Mouse (Mus musculus): ENCODE results near the gene Arrdc2.

Gene Arrdc2

GRCm38 (mm10) chr8:70821399-70821962, 18.0 kb downstream of the Arrdc2 start:
- in situ Hi-C loops (cut with MboI; ENCODE audit: low pct_unique_long_range_greater_than_20kb in 1 of 2, low sequenced_read_pairs in 2 of 2, unreplicated experiment in 1 of 2), result no loop called here

DNA sequence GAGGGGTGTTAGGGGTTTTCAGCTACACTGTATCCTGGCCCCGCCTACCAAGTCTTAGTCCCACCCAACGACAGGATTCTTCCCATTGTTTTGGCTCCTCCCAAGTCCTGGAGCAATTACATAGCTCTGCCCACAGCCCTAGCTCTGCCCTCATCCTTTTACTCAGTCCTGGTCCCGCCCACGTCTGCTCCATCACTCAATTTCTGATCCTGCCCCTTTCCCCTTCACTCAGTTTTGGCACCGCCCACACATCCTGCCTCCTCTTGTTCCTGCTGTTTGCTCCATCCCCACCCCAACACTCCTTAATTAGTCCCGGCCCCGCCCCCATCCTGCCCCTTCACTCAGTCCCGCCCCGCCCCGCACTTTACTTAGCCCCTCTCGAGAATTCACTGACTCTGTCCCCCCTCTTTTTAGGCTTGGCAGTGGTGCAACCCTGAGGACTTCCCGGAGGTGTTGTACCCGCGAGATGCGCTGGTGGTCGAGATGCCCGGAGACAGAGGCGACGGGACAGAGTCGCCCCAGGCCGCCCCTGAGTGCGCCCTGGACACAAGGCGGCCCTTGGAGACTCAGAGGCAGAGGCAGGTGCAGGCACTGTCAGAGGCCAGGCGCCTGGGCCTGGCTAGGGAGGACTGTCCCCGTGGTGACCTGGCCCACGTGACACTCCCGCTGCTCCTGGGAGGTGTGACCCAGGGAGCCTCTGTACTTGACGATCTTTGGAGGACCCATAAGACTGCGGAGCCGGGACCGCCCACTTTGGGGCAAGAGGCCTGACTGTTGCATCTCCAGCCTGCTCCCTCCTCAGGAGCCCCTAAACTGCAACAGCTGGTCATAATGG, 19.2 kb downstream of the Arrdc2 start:
- in situ Hi-C loops (cut with MboI; ENCODE audit: low pct_unique_long_range_greater_than_20kb in 1 of 2, low sequenced_read_pairs in 2 of 2, unreplicated experiment in 1 of 2), result no loop called here

GRCm38 (mm10) chr8:70816679-70817078, 22.8 kb downstream of the Arrdc2 start:
- in situ Hi-C loops (cut with MboI; ENCODE audit: low pct_unique_long_range_greater_than_20kb in 1 of 2, low sequenced_read_pairs in 2 of 2, unreplicated experiment in 1 of 2), result no loop called here

- in situ Hi-C loops (cut with MboI; ENCODE audit: low pct_unique_long_range_greater_than_20kb in 1 of 2, low sequenced_read_pairs in 2 of 2, unreplicated experiment in 1 of 2), result no loop called here
Observed at GRCm38 (mm10) chr8:70812885-70813284, 26.6 kb downstream of the Arrdc2 start.

DNA sequence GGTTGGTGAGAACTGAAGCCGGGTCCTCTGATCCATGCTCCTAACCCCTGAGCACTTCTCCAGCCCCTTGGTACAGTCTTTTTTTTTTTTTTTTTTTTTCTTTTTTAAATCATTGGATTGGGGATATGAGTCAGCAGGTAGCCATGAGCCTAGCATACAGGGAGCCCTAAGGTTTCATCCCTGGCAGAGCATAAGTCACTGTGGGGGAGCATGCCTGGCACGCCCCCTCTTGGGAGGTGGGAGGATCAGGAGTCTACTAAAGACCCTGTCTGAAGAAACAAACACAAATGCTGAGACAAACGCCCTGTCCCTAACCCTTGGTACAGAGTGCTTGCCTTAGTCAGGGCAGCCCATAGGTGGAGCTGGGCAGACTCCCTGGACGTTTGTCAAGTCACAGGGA, 27.5 kb downstream of the Arrdc2 start:
- in situ Hi-C loops (cut with MboI; ENCODE audit: low pct_unique_long_range_greater_than_20kb in 1 of 2, low sequenced_read_pairs in 2 of 2, unreplicated experiment in 1 of 2), result no loop called here

DNA sequence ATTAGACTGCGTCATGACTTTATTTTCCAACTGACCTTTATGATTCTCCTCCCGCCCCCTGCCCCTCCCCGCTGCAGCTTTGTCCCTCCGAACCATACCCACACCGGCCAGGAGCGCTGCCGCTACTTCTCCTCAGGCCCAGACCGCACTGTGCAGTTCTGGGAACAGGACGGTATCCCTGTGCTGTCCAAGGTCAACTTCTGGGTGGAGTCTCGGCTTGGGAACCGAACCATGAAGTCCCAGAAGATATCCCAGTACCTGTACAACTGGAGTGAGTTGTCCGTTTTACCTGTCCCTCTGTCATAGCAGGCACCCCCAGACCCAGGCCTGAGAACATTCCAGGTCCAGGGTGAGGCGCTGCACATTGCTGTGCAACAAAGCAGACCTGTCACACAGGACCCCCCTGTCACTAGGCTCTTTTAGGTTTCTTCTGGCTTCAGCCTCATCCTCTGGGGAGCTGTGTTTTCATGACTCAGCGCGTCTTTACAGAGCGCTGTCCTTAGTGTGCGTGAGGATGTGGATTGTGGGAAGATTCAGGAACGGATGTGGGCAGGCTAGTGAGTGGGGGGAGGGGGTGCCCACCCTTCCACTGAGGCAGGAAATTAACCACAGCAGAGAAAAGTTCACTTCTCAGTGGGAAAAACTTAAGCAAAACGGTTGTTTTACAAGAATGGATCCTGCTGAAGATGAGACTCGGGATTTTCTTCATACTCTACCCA, 28.4 kb downstream of the Arrdc2 start:
- in situ Hi-C loops (cut with MboI; ENCODE audit: low pct_unique_long_range_greater_than_20kb in 1 of 2, low sequenced_read_pairs in 2 of 2, unreplicated experiment in 1 of 2), result no loop called here

DNA sequence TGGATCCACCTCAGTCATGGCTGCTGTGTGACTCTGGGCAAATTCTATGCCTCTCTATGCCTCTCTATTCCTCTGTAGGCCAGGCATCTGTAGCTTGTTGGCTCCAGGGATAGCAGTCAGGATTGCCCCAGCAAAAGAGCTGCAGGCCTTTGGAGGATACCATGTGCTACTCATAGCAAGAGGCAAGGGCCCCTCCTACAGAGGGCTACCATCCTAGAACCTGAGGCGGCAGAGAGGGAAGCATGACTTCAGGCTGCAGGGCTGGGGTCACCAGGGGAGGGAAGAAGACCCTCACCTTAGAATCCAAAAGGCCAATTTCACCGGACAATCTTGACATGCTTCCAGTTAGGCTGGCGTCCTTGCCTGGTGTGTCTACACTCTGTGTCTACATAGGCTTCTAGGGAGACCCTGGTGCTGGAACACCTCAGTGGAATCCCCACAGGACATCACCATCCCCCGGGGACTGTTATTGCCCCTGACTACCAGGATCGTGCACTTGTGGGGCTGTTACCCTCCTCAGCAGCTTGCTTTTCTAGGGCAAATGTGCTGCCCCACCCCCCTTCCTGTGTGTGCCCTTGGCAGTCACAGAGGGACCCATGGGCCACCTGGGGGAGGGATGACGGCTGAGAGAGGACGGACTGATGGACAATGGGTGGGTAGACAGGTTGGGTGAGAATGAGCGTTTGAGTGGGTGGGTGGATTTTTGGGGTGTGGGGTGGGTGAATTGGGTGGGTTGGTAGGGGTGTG, 30.4 kb downstream of the Arrdc2 start:
- in situ Hi-C loops (cut with MboI; ENCODE audit: low pct_unique_long_range_greater_than_20kb in 1 of 2, low sequenced_read_pairs in 2 of 2, unreplicated experiment in 1 of 2), result no loop called here

GRCm38 (mm10) chr8:70808239-70808638, 31.3 kb downstream of the Arrdc2 start, which contains the start of gene Il12rb1:
TSS of gene Il12rb1 (plus strand) at chr8:70808449.
- in situ Hi-C loops (cut with MboI; ENCODE audit: low pct_unique_long_range_greater_than_20kb in 1 of 2, low sequenced_read_pairs in 2 of 2, unreplicated experiment in 1 of 2), result no loop called here

- in situ Hi-C loops (cut with MboI; ENCODE audit: low pct_unique_long_range_greater_than_20kb in 1 of 2, low sequenced_read_pairs in 2 of 2, unreplicated experiment in 1 of 2), result no loop called here
Observed at GRCm38 (mm10) chr8:70807304-70807703, 32.2 kb downstream of the Arrdc2 start.

- in situ Hi-C loops (cut with MboI; ENCODE audit: low pct_unique_long_range_greater_than_20kb in 1 of 2, low sequenced_read_pairs in 2 of 2, unreplicated experiment in 1 of 2), result no loop called here
Observed at GRCm38 (mm10) chr8:70806541-70806940, 33.0 kb downstream of the Arrdc2 start.

GRCm38 (mm10) chr8:70804481-70805206, 34.9 kb downstream of the Arrdc2 start, which contains the start of gene Mast3:
TSS of gene Mast3 (minus strand) at chr8:70805054.
- in situ Hi-C loops (cut with MboI; ENCODE audit: low pct_unique_long_range_greater_than_20kb in 1 of 2, low sequenced_read_pairs in 2 of 2, unreplicated experiment in 1 of 2), result no loop called here

DNA sequence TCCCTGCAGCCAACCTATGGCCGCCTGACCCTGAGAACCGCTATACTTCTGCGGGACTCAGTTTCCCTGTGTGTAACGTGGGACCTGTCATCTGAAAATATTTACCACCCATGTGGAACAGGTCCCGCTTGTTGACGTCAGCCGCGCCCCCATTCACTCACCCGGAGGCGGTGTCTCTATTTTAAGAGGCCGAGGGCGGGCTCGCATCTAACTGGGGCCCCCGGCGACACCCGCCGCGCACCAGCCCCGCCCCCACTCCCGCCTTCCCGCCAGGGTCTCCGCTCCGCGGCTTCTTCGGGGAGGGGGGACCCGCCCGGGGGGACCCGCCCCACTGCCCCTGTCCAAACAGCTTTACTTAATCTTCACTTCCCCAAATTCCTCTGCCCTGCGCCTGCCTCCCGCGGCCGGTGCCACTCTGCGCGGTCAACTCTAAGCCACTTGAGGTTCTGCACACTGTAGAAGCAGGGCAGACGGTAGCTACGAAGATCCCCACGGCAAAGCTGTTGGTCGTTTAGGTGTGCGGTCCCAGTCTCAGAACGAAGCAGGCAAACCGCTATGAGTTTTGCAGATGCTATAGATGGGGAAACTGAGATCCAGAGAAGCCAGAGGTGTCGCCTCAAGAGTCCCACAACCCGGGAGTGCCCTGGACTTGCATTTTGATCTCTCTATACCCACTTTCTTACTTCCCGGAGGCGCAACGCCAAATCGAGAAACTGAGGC, 35.6 kb downstream of the Arrdc2 start:
- in situ Hi-C loops (cut with MboI; ENCODE audit: low pct_unique_long_range_greater_than_20kb in 1 of 2, low sequenced_read_pairs in 2 of 2, unreplicated experiment in 1 of 2), result no loop called here

DNA sequence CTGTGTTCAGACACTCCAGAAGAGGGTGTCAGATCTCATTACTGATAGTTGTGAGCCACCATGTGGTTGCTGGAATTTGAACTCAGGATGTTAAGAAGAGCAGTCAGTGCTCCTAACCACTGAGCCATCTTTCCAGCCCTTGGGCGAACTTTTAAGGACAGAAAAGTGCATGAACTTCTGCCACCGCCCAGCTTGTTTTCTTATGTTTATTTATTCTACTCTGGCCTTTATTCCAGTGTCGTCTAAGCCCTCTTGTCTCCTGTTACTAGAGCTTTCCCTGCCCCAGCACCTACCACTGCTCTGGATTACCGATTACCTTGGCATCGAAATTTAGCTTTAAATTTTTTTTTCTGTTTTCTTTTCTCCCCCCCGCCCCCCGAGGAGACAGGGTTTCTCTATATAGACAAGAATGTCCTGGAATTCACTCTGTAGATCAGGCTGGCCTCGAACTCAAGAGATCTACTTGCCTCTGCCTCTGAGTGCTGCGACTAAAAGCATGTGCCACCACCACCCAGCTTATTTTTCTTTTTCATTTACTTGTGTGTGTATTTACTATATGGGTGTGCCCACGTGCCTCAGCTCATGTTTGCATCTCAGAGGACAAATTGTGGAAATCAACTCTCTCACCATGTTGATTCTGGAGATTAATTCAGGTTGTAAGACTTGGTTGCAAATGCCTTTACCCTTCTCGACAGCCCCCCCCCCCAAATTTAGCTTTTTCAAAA, 36.6 kb downstream of the Arrdc2 start:
- in situ Hi-C loops (cut with MboI; ENCODE audit: low pct_unique_long_range_greater_than_20kb in 1 of 2, low sequenced_read_pairs in 2 of 2, unreplicated experiment in 1 of 2), result no loop called here

GRCm38 (mm10) chr8:70801830-70802229, 37.7 kb downstream of the Arrdc2 start:
- in situ Hi-C loops (cut with MboI; ENCODE audit: low pct_unique_long_range_greater_than_20kb in 1 of 2, low sequenced_read_pairs in 2 of 2, unreplicated experiment in 1 of 2), result no loop called here

- in situ Hi-C loops (cut with MboI; ENCODE audit: low pct_unique_long_range_greater_than_20kb in 1 of 2, low sequenced_read_pairs in 2 of 2, unreplicated experiment in 1 of 2), result no loop called here
Observed at GRCm38 (mm10) chr8:70801156-70801555, 38.4 kb downstream of the Arrdc2 start.

DNA sequence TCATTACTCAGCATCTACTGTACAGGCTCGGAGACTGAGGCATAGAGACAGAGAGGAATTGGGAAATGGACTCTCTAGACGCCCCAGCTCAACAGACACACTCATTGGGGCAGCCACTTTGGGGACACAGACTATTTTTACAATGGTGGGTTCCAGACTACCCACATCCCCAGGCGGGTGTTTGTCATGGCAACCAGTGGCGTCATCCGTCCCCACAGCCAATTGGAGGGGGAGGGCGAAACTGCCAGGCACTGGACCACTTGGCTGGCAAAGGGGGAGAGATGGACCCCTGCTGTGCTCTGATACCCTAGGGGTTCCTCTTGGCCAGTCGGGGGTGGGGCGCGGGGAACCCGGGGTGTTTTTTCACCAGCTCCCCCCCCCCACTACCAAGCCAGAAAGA, 38.9 kb downstream of the Arrdc2 start:
- in situ Hi-C loops (cut with MboI; ENCODE audit: low pct_unique_long_range_greater_than_20kb in 1 of 2, low sequenced_read_pairs in 2 of 2, unreplicated experiment in 1 of 2), result no loop called here

GRCm38 (mm10) chr8:70798281-70798680, 41.2 kb downstream of the Arrdc2 start:
- in situ Hi-C loops (cut with MboI; ENCODE audit: low pct_unique_long_range_greater_than_20kb in 1 of 2, low sequenced_read_pairs in 2 of 2, unreplicated experiment in 1 of 2), result no loop called here

Data from mouse embryonic stem cell (cell line).